Mouse (Mus musculus): Measurements from ENCODE around the gene Trim30b. TPM values are rescaled to one million over a fixed set of nuclear protein-coding genes. Genes with fewer than 3 reads are reported as not detected.

Trim30b gene
- 10 to 100 TPM; 55.8 to 60.5 TPM for total RNA-seq (2023)

DNA sequence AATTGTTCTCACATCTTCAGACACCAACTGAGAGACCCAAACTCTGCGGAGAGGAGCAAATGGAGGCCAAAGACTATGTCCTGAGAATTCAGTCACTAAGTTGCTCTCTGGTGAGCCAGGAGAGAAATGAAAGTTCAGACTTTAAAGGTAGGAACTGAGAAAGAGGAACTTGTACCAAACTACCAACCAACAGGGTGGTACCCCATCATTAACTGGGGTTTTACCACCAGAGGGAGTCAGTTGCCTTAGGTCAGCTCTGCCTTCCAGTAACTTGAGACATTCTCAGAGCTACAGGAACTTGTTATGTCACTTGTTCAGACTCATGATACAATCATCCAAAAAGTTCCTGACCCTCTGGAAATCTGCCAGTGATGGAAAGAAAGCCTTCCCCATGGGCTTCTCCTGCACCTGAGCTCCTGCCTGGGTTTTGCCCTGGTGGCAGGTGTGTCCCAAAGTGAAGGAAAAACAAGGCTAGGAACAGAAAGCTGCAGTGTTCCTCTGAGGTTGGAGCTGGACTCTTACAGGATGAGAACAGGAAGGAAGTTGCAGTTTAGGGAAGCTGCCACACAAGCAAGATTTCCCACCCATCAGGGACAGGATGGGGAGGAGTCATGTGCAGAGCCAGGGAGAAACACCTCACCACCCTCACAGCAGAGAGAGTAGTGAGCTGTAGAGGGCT is at the start of gene Trim30b:
Gene Trim30b, minus strand, starts transcription at position 149 of the 679 bp plus-strand sequence.

DNA sequence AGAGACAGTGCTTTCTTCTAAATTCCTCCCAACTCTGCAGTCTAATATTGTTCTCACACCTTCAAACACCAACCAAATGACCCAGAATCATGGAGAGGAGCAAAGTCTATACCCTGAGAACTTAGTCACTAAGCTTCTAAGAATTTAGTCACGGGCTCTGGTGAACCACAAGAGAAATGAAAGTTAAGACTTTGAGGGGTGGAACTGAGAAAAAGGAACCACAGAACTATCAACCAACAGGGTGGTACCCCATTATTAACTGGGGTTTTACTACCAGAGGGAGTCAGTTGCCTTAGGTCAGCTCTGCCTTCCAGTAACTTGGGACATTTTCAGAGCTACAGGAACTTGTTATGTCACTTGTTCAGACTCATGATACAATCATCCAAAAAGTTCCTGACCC is 31.0 kb upstream of the Trim30b start, which contains the start of gene Trim30c:
Gene Trim30c, minus strand, starts transcription at position 140 of the 400 bp plus-strand sequence.

DNA sequence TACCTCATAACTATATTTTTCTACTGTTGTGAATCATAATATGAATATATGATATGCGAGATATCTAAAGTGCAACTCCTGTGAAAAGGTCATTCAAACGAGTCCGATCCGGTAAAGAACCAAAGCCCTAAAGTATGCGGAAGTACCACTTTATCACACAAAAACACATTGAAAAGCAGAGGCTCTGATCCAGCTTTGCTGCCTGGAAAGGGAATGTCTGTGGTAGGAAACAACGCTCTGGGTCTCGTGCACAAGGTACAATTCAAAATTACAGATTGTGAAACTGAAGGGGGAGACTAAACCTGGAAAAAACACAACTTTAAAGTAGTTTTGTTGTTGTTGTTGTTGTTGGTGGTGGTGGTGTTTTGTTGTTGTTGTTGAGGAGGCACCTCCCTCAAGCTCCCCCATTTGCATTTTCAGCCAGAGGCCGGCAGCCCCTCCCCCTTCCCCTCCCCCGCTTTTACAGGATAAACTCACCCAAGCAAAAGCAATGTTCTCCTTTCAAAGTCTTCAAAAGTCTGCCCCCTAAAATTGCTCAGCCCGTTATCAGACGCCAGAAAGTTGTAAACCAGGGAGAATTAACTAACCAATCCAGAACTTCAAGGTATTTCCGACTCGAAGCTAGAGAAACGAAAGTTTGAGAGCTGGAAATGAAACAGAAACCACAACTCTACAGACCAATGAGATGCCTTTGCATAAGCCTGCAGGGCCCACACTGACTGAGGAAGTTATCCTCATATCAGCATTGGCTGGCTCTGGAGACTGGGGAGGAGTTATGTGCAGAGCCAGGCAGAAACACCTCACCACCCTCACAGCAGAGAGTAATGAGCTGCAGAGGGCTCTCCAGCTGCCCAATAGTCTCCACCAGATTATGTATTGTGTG is 16.7 kb downstream of the Trim30b start, which contains the start of gene Trim12c:
Gene Trim12c, minus strand, starts transcription at position 646 of the 883 bp plus-strand sequence.

GRCm38 (mm10) chr7:104329171-104329570 is 40.5 kb downstream of the Trim30b start, which contains the start of gene Trim34b:
Gene Trim34b, plus strand, starts transcription at chr7:104329471.

DNA sequence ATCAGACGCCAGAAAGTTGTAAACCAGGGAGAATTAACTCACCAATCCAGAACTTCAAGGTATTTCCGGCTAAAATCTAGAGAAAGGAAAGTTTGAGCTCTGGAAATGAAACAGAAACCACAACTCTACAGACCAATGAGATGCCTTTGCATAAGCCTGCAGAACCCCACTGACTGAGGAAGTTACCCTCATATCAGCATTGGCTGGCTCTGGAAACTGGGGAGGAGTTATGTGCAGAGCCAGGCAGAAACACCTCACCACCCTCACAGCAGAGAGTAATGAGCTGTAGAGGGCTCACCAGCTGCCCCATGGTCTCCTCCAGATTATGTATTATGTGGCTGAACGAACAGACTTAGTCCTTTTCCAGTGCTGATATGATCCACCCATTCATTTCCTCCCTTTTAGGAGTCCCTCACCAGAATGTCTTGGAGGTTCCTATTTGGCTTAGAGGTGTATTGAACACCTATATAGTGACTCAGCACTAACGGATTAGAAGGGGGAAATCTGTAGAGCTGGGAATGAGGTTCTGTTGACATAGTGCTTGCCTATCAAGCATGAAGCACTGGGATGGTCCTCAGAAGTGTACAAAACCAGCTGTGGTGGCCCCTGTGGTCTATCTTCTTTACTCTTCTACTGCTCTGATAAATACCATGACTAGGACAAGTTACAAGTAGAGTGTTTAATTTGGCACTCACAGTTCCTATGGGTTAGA is 54.2 kb downstream of the Trim30b start, which contains the start of gene Trim12a:
Gene Trim12a, minus strand, starts transcription at position 98 of the 712 bp plus-strand sequence.

Other genes with a start within 250 kb of the Trim30b start
- not detected for gene Ubqln5, start 240.1 kb downstream of the Trim30b start, total RNA-seq (2023)
- gene Olfr643, start 232.5 kb downstream of the Trim30b start, total RNA-seq (2023), result not detected
- gene Ubqln3, start 226.6 kb downstream of the Trim30b start, total RNA-seq (2023), result not detected
- not detected for gene Ubqlnl, start 219.3 kb downstream of the Trim30b start, total RNA-seq (2023)
- gene Olfm5, start 205.1 kb downstream of the Trim30b start, total RNA-seq (2023), result not detected
- gene Olfr648, start 186.5 kb downstream of the Trim30b start, total RNA-seq (2023), result not detected
- gene Olfr649, start 173.9 kb downstream of the Trim30b start, total RNA-seq (2023), result not detected
- 1 to 10 TPM; 1.8 to 2.1 TPM for gene Trim6, start 151.1 kb downstream of the Trim30b start, total RNA-seq (2023)
- 10 to 100 TPM; 14.4 to 18.2 TPM for gene Trim34a, start 125.4 kb downstream of the Trim30b start, total RNA-seq (2023)
- 10 to 100 TPM; 13.1 to 13.3 TPM for gene Trim5, start 81.8 kb downstream of the Trim30b start, total RNA-seq (2023)
- gene Trim12a, start 54.4 kb downstream of the Trim30b start, total RNA-seq (2023), result 10 to 100 TPM; 60.5 to 62.7 TPM
- 1 to 10 TPM; 1.5 to 1.6 TPM for gene Trim34b, start 40.4 kb downstream of the Trim30b start, total RNA-seq (2023)
- gene Trim12c, start 16.5 kb downstream of the Trim30b start, total RNA-seq (2023), result 10 to 100 TPM; 29.1 to 32.0 TPM
- gene Trim30c, start 31.0 kb upstream of the Trim30b start, total RNA-seq (2023), result under 1 TPM; 0.64 to 0.73 TPM
- 10 to 100 TPM; 39.9 to 50.2 TPM for gene Trim30a, start 95.3 kb upstream of the Trim30b start, total RNA-seq (2023)
- gene Trim30d, start 138.0 kb upstream of the Trim30b start, total RNA-seq (2023), result 10 to 100 TPM in 1 of 2 experiments, 1 to 10 TPM in 1; 9.8 to 10.1 TPM
- not detected for gene Olfr651, start 180.2 kb upstream of the Trim30b start, total RNA-seq (2023)
- gene Olfr652, start 191.0 kb upstream of the Trim30b start, total RNA-seq (2023), result not detected
- not detected for gene Olfr653, start 207.4 kb upstream of the Trim30b start, total RNA-seq (2023)
- gene Olfr654, start 217.1 kb upstream of the Trim30b start, total RNA-seq (2023), result not detected
- not detected for gene Olfr655, start 231.9 kb upstream of the Trim30b start, total RNA-seq (2023)
- gene Olfr656, start 244.1 kb upstream of the Trim30b start, total RNA-seq (2023), result under 1 TPM in 1 of 2 experiments, not detected in 1; 0.09 TPM